Mouse (Mus musculus) right cerebral cortex, adult 2 months (tissue): Measurements from ENCODE around the gene Afap1.

Experiments
- DNase-seq, 2 experiments: peaks; one replicate each; pipeline ENCODE4 v3.0.0; 2021 to 2022; ENCODE audit warnings: low spot score in 2 of 2

Gene Afap1

GRCm38 (mm10) chr5:35893093-35893804 lies at the start of gene Afap1:
Gene Afap1, plus strand, starts transcription at chr5:35893319.
- peak; percentile 95 to 98 for DNase-seq

GRCm38 (mm10) chr5:35851485-35851884 lies 41.6 kb upstream of the Afap1 start:
- no peak for DNase-seq

- no peak for DNase-seq
Measured at GRCm38 (mm10) chr5:35853463-35853862, 39.7 kb upstream of the Afap1 start.

GRCm38 (mm10) chr5:35856245-35856644 lies 36.9 kb upstream of the Afap1 start:
- no peak for DNase-seq

- DNase-seq: peak; percentile 62 to 73
Measured at GRCm38 (mm10) chr5:35858069-35858468, 35.0 kb upstream of the Afap1 start.

GRCm38 (mm10) chr5:35861456-35861855 lies 31.7 kb upstream of the Afap1 start:
- no peak for DNase-seq

- peak; percentile 43 to 44 for DNase-seq
Measured at GRCm38 (mm10) chr5:35869973-35870372, 23.1 kb upstream of the Afap1 start.

- peak; percentile 79 to 83 for DNase-seq
Measured at GRCm38 (mm10) chr5:35870408-35871012, 22.6 kb upstream of the Afap1 start.

- DNase-seq: no peak
Measured at GRCm38 (mm10) chr5:35873382-35873781, 19.7 kb upstream of the Afap1 start.

GRCm38 (mm10) chr5:35876236-35876635 lies 16.9 kb upstream of the Afap1 start:
- DNase-seq: no peak

GRCm38 (mm10) chr5:35879199-35879598 lies 13.9 kb upstream of the Afap1 start:
- peak; percentile 64 to 67 for DNase-seq

- no peak for DNase-seq
Measured at GRCm38 (mm10) chr5:35882391-35882790, 10.7 kb upstream of the Afap1 start.

GRCm38 (mm10) chr5:35884262-35884661 lies 8.9 kb upstream of the Afap1 start:
- peak; percentile 49 to 50 for DNase-seq

- DNase-seq: no peak
Measured at GRCm38 (mm10) chr5:35884689-35885088, 8.4 kb upstream of the Afap1 start.

GRCm38 (mm10) chr5:35888959-35889358 lies 4.2 kb upstream of the Afap1 start:
- no peak for DNase-seq

- no peak for DNase-seq
Measured at GRCm38 (mm10) chr5:35889641-35890040, 3.5 kb upstream of the Afap1 start.

GRCm38 (mm10) chr5:35890985-35891730 lies 2.0 kb upstream of the Afap1 start:
- no peak for DNase-seq

GRCm38 (mm10) chr5:35892363-35892762 lies 756 bp upstream of the Afap1 start:
- DNase-seq: no peak

- DNase-seq: peak; percentile 48 to 57
Measured at GRCm38 (mm10) chr5:35893805-35894260, 714 bp downstream of the Afap1 start.

GRCm38 (mm10) chr5:35894295-35895047 lies 1.4 kb downstream of the Afap1 start:
- no peak for DNase-seq

- DNase-seq: no peak
Measured at GRCm38 (mm10) chr5:35895926-35896325, 2.8 kb downstream of the Afap1 start.

- DNase-seq: no peak
Measured at GRCm38 (mm10) chr5:35896556-35896955, 3.4 kb downstream of the Afap1 start.
